Mouse (Mus musculus): ENCODE data around the gene Cnksr1. TPM values are rescaled to one million over a fixed set of nuclear protein-coding genes. Genes with fewer than 3 reads are reported as not detected.

Cnksr1 gene
- total RNA-seq, 2 experiments from 2014 or later: 0.34 to 3.0 TPM

DNA sequence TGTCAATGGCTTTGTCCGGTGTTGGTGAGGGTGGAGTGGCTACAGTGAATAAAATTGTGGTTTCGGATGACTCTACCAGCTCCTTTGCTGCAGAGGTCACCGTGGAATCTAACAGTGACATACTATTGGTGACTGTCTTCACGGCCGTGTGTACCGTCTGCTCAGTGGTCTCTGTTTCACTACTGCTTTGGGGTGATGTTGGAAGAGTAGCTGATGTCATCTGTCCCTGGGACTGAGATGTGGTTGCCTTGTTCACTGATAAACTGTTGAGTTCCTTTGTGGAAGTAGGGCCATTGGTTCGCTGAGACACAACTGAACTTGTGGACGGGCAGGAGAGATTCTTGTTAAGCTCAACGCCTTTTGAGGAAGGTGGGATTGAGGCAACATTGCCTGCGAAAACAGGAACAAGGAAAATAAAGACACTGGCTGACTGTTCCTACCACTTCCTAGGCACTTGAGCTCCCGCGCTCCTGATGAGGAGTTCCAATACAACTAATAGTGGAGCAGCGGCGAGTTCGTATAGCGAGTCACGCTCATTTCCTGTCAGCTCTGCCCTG lies 34.8 kb downstream of the Cnksr1 start:
- DNase-seq (ENCODE audit: low spot score in 2 of 2): no peak

DNA sequence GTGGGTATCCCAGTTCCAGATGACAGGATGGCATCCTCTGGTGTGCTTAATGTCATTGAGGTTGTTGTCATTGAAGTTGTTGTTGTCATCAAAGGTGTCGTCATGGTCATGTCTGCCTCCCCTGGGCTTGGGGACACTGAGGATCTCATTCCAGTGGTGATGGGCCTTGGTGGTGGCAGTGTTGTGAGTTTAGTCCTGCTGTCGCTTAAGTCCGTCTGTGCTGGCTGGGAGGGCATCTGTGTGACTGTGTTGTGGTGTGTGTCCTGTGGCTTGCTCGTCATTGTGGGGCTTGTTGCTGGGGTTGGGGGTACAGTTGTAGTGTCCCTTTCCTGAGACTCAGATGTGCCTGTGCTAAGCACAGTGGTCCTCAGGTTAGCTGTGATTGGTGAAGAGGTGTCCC lies 35.3 kb downstream of the Cnksr1 start, which contains the start of gene Gm7534:
Gene Gm7534 (minus strand): TSS at position 101 of the 400 bp plus-strand sequence.
- no peak for DNase-seq (ENCODE audit: low spot score in 2 of 2)

DNA sequence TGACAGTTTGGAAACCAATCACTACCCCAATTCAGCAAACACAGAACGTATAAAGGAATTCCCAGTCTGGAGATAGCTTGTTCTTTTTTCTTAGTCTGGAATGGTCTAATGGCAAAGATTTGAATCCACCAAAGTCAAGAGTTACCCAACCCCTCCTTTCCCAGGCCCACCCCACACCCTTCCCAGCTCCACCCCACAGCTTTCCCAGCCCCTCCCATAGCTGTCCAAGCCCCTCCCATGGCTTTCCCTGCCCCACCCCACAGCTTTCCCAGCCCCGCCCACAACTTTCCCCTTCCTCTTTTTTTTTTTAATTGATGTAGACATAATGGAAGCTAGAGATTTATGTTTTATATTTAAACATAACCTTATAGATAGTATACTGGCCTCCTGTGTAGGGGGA lies 38.8 kb downstream of the Cnksr1 start:
- no peak for DNase-seq (ENCODE audit: low spot score in 2 of 2)

DNA sequence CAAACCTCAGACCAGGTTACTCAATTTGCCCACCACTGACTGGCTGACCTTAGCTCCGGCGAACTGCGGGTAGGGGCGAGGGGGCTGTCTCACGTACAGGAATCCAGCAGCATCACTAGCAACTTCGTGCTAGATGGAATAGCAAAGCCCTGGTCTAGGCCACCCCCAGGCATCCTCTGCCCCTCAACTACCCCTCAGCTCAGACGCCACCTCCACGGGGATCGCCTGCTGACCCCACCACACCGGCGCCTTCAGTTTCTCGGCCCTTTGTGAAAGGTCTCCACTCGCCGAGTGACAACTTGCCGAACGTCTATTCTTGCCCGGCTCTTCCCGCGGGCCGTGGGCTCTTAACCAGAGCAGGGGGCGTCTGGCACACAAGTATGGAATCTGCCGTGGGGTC lies 51.9 kb downstream of the Cnksr1 start:
- no peak for DNase-seq (ENCODE audit: low spot score in 2 of 2)

DNA sequence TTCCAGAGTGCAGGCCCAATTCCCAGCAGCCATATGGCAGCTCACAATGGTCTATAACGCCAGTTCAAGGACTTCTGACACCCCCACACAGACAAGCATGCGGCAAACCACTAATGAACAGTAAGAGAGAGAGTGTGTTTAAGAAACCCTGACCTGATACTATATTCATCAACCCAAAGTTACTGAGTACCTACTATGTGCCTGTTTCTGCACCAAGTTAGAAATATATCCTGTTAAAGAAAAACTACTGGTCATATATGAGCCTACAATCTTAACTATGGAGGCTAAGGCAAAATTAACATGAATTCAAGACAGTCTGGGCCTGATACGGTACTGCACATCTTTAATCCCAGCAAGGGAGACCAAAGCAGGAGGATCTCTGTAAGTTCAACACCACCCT lies 52.6 kb downstream of the Cnksr1 start:
- DNase-seq (ENCODE audit: low spot score in 2 of 2): no peak

DNA sequence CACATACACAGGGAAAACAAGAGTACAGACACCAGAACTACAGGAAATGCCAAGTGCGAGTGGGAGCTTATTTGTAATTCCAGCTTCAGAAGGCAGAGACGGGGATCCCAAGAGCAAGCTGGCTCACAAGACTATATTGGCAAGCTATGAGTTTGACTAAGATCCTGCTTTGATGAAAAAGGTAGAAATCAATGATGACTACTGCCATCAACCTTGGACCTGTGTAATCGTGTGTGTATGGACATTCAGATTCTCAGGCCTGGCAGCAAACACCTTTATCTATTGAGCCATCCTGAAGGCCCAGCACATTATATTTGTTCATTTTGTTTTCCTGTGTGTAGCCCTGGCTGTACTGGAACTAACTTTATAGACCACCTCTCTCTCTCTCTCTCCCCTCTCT lies 54.5 kb downstream of the Cnksr1 start:
- no peak for DNase-seq (ENCODE audit: low spot score in 2 of 2)

DNA sequence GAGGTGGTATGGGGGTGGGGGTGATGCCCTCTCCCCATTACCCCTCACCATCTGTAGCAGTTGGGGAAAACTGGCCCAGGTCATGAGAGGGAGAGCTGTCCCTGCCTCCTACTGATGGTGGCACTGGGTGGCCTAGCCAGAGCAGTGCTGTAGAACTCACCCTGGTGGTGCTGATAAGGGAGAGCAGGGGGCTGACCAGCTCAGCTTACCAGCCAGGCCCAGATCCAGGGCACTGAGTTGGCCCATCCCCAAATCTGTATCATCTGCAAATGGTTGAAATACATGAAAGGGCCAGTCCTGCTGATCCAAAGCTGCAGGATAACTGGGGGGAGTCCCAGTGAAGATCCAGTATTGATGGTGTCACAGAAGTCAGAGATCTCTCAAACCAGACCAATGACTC lies 56.4 kb downstream of the Cnksr1 start:
- DNase-seq (ENCODE audit: low spot score in 2 of 2): no peak

DNA sequence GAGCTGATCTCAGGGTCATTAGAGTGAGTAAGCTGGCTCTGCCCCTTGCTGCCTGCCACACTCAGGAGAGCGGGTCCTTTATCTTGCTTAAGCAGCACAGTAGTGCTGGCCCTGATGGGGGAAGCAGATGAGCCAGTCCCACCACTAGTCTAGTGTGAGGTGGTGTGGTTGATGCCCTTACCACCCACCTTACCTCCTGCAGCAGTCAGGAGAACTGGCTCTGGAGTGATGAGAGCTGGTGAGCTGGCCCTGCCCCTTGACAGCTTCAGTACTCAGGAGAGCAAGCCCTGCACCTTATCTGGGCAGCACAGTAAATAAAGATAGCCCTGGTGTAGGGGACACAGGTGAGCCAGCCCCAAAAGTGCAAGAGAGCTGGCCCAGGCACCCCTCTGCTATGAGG lies 57.1 kb downstream of the Cnksr1 start:
- DNase-seq (ENCODE audit: low spot score in 2 of 2): no peak

Other genes with a start within 250 kb of the Cnksr1 start
- gene Dhdds, start 237.5 kb downstream of the Cnksr1 start, total RNA-seq (2021): 10 to 100 TPM; 42.9 to 46.3 TPM
- under 1 TPM; 0.50 to 0.73 TPM for gene Lin28a, start 219.6 kb downstream of the Cnksr1 start, total RNA-seq (2021)
- gene Zfp683, start 184.6 kb downstream of the Cnksr1 start, total RNA-seq (2021): not detected
- under 1 TPM; 0.25 to 0.28 TPM for gene Crybg2, start 177.6 kb downstream of the Cnksr1 start, total RNA-seq (2021)
- gene Cd52, start 143.3 kb downstream of the Cnksr1 start, total RNA-seq (2021): 10 to 100 TPM; 10.1 to 14.4 TPM
- 10 to 100 TPM in 1 of 2 experiments, 1 to 10 TPM in 1; 9.4 to 13.4 TPM for gene Ubxn11, start 135.8 kb downstream of the Cnksr1 start, total RNA-seq (2021)
- 100 to 1,000 TPM; 108 to 111 TPM for gene Sh3bgrl3, start 109.6 kb downstream of the Cnksr1 start, total RNA-seq (2021)
- gene Cep85, start 51.3 kb downstream of the Cnksr1 start, total RNA-seq (2021): 10 to 100 TPM; 26.1 to 26.6 TPM
- not detected for gene Gm7534, start 35.4 kb downstream of the Cnksr1 start, total RNA-seq (2021)
- not detected for gene Catsper4, start 11.0 kb downstream of the Cnksr1 start, total RNA-seq (2021)
- gene E130218I03Rik, start 5.3 kb upstream of the Cnksr1 start, total RNA-seq (2021): not detected
- 10 to 100 TPM; 11.3 to 12.5 TPM for gene Zfp593, start 7.2 kb upstream of the Cnksr1 start, total RNA-seq (2021)
- gene Gm30191, start 8.5 kb upstream of the Cnksr1 start, total RNA-seq (2021): not detected
- 10 to 100 TPM in 1 of 2 experiments, 1 to 10 TPM in 1; 9.4 to 10.8 TPM for gene Grrp1, start 15.7 kb upstream of the Cnksr1 start, total RNA-seq (2021)
- 10 to 100 TPM; 23.2 to 24.5 TPM for gene Pdik1l, start 49.5 kb upstream of the Cnksr1 start, total RNA-seq (2021)
- 1 to 10 TPM in 1 of 2 experiments, under 1 TPM in 1; 0.56 to 2.1 TPM for gene Trim63, start 76.7 kb upstream of the Cnksr1 start, total RNA-seq (2021)
- 10 to 100 TPM; 33.4 to 35.2 TPM for gene Slc30a2, start 104.8 kb upstream of the Cnksr1 start, total RNA-seq (2021)
- gene Extl1, start 145.5 kb upstream of the Cnksr1 start, total RNA-seq (2021): 1 to 10 TPM; 1.4 to 1.5 TPM
- gene Pafah2, start 157.9 kb upstream of the Cnksr1 start, total RNA-seq (2021): 10 to 100 TPM; 13.9 to 14.9 TPM
- 100 to 1,000 TPM; 233 to 289 TPM for gene Stmn1, start 229.9 kb upstream of the Cnksr1 start, total RNA-seq (2021)